Mouse (Mus musculus) CH12.LX (cell line): ENCODE results near the gene Gm20388. TPM values are rescaled to one million over a fixed set of nuclear protein-coding genes. Genes with fewer than 3 reads are reported as not detected.

Source experiments
- DNase-seq: peaks from one replicate; pipeline ENCODE4 v3.0.0-alpha.2; 2013; ENCODE audit errors: extremely low read depth
- H3K27ac ChIP-seq: 2 replicates; pipeline ENCODE4 v1.5.1; 2012; ENCODE audit warnings: low read depth, mild to moderate bottlenecking, control low read depth, moderate library complexity; ENCODE audit not compliant: insufficient read depth
- H3K27me3 ChIP-seq: replicated peaks from 2 replicates; pipeline ENCODE3; 2012; ENCODE audit warnings: inconsistent platforms
- H3K36me3 ChIP-seq, 2 experiments: replicated peaks in 1 of 2; 2 replicates each; pipeline versions ENCODE3 to v1.6.1; 2012; ENCODE audit warnings: inconsistent platforms in 1 of 2, low read length in 1 of 2, mild to moderate bottlenecking in 1 of 2, mixed read lengths in 1 of 2, moderate library complexity in 1 of 2; ENCODE audit not compliant: control insufficient read depth in 1 of 2, insufficient read depth in 1 of 2
- H3K4me1 ChIP-seq, 2 experiments: 2 replicates each; pipeline ENCODE4 v1.6.1; 2012; ENCODE audit warnings: inconsistent platforms in 1 of 2, moderate library complexity in 1 of 2; ENCODE audit not compliant: insufficient read depth in 2 of 2, control insufficient read depth in 1 of 2
- H3K4me2 ChIP-seq: 2 replicates; pipeline ENCODE4 v1.6.1; 2012; ENCODE audit warnings: low read depth, mild to moderate bottlenecking, control low read depth; ENCODE audit not compliant: poor library complexity, insufficient read depth, severe bottlenecking
- H3K4me3 ChIP-seq, 3 experiments: fragments of 150-350 bp in 1 of 3; sonication (generic) in 1 of 3; replicated peaks in 1 of 3; 2 replicates each; pipeline versions ENCODE3 to v1.5.1; 2011 to 2012; ENCODE audit warnings: low read depth in 2 of 3, low read length in 2 of 3, mild to moderate bottlenecking in 2 of 3, moderate library complexity in 2 of 3, control low read depth in 1 of 3, improper control_type of control experiment in 1 of 3, inconsistent platforms in 1 of 3, mixed read lengths in 1 of 3; ENCODE audit not compliant: poor library complexity in 1 of 3
- H3K79me2 ChIP-seq: replicated peaks from 2 replicates; pipeline ENCODE4 v1.6.1; 2012; ENCODE audit warnings: mild to moderate bottlenecking, moderate library complexity; ENCODE audit not compliant: control insufficient read depth, poor library complexity, insufficient read depth, severe bottlenecking; ENCODE audit errors: extremely low read depth
- H3K9ac ChIP-seq: 2 replicates; pipeline ENCODE4 v1.6.1; 2012; ENCODE audit warnings: low read depth, mild to moderate bottlenecking, control low read depth, moderate library complexity; ENCODE audit not compliant: insufficient read depth
- H3K9me3 ChIP-seq: replicated peaks from 2 replicates; pipeline ENCODE3; 2012; ENCODE audit warnings: low read length, inconsistent platforms, mixed read lengths
- CHD2 ChIP-seq: IDR thresholded peaks from 2 replicates; pipeline ENCODE4 v1.6.1; 2011; ENCODE audit warnings: low read length, improper control_type of control experiment
- CTCF ChIP-seq, 2 experiments: IDR thresholded peaks in 1 of 2; conservative IDR thresholded peaks in 1 of 2; 2 replicates each; pipeline ENCODE4 v1.5.1; 2011 to 2012; ENCODE audit warnings: low read depth in 2 of 2, low read length in 2 of 2, improper control_type of control experiment in 1 of 2, inconsistent platforms in 1 of 2, mild to moderate bottlenecking in 1 of 2, moderate library complexity in 1 of 2
- E2F4 ChIP-seq: IDR thresholded peaks from 2 replicates; pipeline ENCODE4 v1.6.1; 2011; ENCODE audit warnings: low read depth, low read length, improper control_type of control experiment; ENCODE audit not compliant: insufficient replicate concordance
- EP300 ChIP-seq: IDR thresholded peaks from 2 replicates; pipeline ENCODE4 v1.6.1; 2011; ENCODE audit warnings: low read length, improper control_type of control experiment
- ETS1 ChIP-seq: conservative IDR thresholded peaks from 2 replicates; pipeline ENCODE4 v1.6.1; 2012; ENCODE audit warnings: low read depth, mild to moderate bottlenecking, inconsistent platforms, low read length, improper control_type of control experiment, moderate library complexity
- GABPA ChIP-seq: IDR thresholded peaks from 2 replicates; pipeline ENCODE4 v1.6.1; 2012; ENCODE audit warnings: low read depth, low read length, improper control_type of control experiment, inconsistent platforms; ENCODE audit not compliant: insufficient replicate concordance
- JUN ChIP-seq: IDR thresholded peaks from 2 replicates; pipeline ENCODE4 v1.6.1; 2011; ENCODE audit warnings: low read depth, mild to moderate bottlenecking, low read length, improper control_type of control experiment, moderate library complexity; ENCODE audit not compliant: insufficient read depth
- KAT2A ChIP-seq: IDR thresholded peaks from 2 replicates; pipeline ENCODE4 v1.6.1; 2012; ENCODE audit warnings: low read length, improper control_type of control experiment, inconsistent platforms; ENCODE audit not compliant: insufficient replicate concordance
- MAFK ChIP-seq: IDR thresholded peaks from 2 replicates; pipeline ENCODE4 v1.6.1; 2011; ENCODE audit warnings: low read length, improper control_type of control experiment; ENCODE audit not compliant: insufficient replicate concordance
- MAZ ChIP-seq: IDR thresholded peaks from 2 replicates; pipeline ENCODE4 v1.6.1; 2012; ENCODE audit warnings: low read depth, mild to moderate bottlenecking, inconsistent platforms, low read length, improper control_type of control experiment, moderate library complexity
- MEF2A ChIP-seq: IDR thresholded peaks from 2 replicates; pipeline ENCODE4 v1.6.1; 2014; ENCODE audit warnings: low read depth, mild to moderate bottlenecking, inconsistent platforms, low read length, improper control_type of control experiment, borderline replicate concordance
- MXI1 ChIP-seq: IDR thresholded peaks from 2 replicates; pipeline ENCODE4 v1.6.1; 2011; ENCODE audit warnings: mild to moderate bottlenecking, low read depth, low read length, improper control_type of control experiment
- MYC ChIP-seq: IDR thresholded peaks from 2 replicates; pipeline ENCODE4 v1.6.1; 2011; ENCODE audit warnings: low read depth, mild to moderate bottlenecking, improper control_type of control experiment, low read length
- NELFE ChIP-seq: IDR thresholded peaks from 2 replicates; pipeline ENCODE4 v1.6.1; 2011; ENCODE audit warnings: low read depth, low read length, improper control_type of control experiment
- NRF1 ChIP-seq: IDR thresholded peaks from 2 replicates; pipeline ENCODE4 v1.6.1; 2014; ENCODE audit warnings: low read depth, mild to moderate bottlenecking, inconsistent platforms, low read length, improper control_type of control experiment, moderate library complexity
- RCOR1 ChIP-seq: conservative IDR thresholded peaks from 2 replicates; pipeline ENCODE4 v1.6.1; 2012; ENCODE audit warnings: low read depth, mild to moderate bottlenecking, inconsistent platforms, low read length, improper control_type of control experiment
- UBTF ChIP-seq: IDR thresholded peaks from 2 replicates; pipeline ENCODE4 v1.6.1; 2012; ENCODE audit warnings: low read depth, mild to moderate bottlenecking, inconsistent platforms, low read length, improper control_type of control experiment, moderate library complexity
- USF2 ChIP-seq: conservative IDR thresholded peaks from 2 replicates; pipeline ENCODE4 v1.6.1; 2011; ENCODE audit warnings: low read depth, low read length, improper control_type of control experiment
- ZMIZ1 ChIP-seq: IDR thresholded peaks from 2 replicates; pipeline ENCODE4 v1.6.1; 2012; ENCODE audit warnings: low read depth, mild to moderate bottlenecking, inconsistent platforms, low read length, improper control_type of control experiment
- dilution Hi-C: fragments of 300-500 bp; cut with MboI; formaldehyde crosslinking; loops from 2 replicates; pipeline ENCODE4 v1.14.3; 2020; ENCODE audit warnings: low sequenced_read_pairs; ENCODE audit not compliant: extremely low pct_unique_long_range_greater_than_20kb, extremely low pct_ligation_motif_present
- in situ Hi-C: fragments of 300-500 bp; cut with MboI; formaldehyde crosslinking; loops from 3 replicates; pipeline ENCODE4 v1.14.3; 2019; ENCODE audit warnings: low sequenced_read_pairs, low pct_ligation_motif_present, low pct_unique_long_range_greater_than_20kb, mixed read lengths
- polyA plus RNA-seq: library from polyadenylated mRNA; unstranded; fragments of >175 nt; gene quantifications from 2 replicates; pipeline ENCODE4 v1.2.1, GENCODE M21; 2012; ENCODE audit warnings: low read depth; ENCODE audit not compliant: insufficient read length
- total RNA-seq, 2 experiments: library from RNA; depleted of rRNA; stranded (reverse); fragments of 300-350 nt in 1 of 2; fragments of >200 nt in 1 of 2; gene quantifications; 2 replicates each; pipeline ENCODE4 v1.2.3; 2012 to 2014

Gene Gm20388
- total and polyA plus RNA-seq, 3 experiments = 14.8 to 26.3 (median 22.2) TPM

DNA sequence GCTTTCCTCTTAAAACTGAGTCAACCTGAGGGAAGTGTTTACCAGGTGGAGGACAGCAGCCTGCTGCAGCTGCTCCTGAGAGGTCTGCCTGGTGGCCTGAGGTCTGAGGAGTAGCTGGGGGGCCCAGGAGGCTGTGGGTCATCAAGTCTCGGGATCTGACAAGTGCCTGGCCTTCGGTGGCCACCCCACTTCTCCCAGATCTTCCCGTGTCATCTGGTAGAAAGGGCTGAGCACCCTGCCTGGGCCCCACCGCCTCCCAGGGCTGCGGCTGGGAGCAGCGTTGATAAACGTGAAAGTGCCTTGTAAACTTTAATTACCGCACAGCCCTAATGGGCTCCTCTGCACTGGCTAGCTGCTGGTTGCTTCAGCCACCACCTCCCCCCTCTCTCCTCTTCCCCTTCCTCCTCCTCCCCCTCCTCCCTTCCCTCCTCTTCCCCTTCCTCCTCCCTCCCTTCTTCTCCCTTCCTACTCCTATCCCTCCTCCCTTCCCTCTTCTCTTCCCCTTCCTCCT lies 1238.0 kb downstream of the Gm20388 start:
- dilution Hi-C loops = no loop called here
- peaks cover 3 to 4% of the 10 kb centered on the region in 2 experiments; a peak in 2 of 4 replicates for H3K4me1 ChIP-seq

DNA sequence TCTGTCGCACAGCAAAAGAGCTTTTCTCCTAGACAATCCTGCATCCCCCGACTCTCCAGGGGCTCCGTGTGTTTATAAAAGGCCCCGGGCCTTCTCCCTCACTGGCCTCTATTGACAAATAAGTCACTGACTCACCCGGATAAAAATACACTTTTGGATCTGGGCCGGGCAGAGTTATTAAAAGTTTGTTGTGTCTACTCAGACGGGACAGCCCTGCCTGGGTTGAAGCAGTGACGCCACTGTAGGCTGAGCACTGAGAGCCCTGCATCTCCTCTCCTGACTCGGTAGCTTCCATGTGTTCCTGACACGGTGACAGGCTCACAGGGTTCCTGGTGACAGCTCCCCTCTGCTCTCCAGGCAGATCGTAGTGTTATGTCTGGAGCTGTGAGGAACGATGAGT lies 1241.8 kb downstream of the Gm20388 start:
- Histone ChIP-seq H3K27me3 (peaks cover 83% of the 10 kb centered on the region), H3K9ac (no peak overlapping the region), H3K27ac (no peak overlapping the region), H3K4me1 (no peaks in the 10 kb centered on the region), H3K9me3 (peaks cover 10% of the 10 kb centered on the region), H3K4me3 (no peak overlapping the region), H3K36me3 (no peaks in the 10 kb centered on the region), H3K4me2 (no peak overlapping the region), H3K79me2 (no peaks in the 10 kb centered on the region)
- TF ChIP-seq MAZ (no peak), NRF1 (no peak), CHD2 (no peak), CTCF (conservative IDR thresholded peaks at IDR 0.05 in 1 of 2, IDR thresholded peaks at IDR 0.05 in 1 of 2; ENCODE audit: low read depth in 2 of 2, low read length in 2 of 2) (no peak), GABPA (no peak), UBTF (no peak), USF2 (no peak), KAT2A (no peak), NELFE (no peak), ETS1 (no peak), JUN (no peak)
- in situ Hi-C loops (no loop called here), dilution Hi-C loops (no loop called here)
- no peak for DNase-seq

More for the DNA sequence above, 1238.0 kb downstream of the Gm20388 start:
- no peak for DNase-seq
- peaks cover 72% of the 10 kb centered on the region for H3K27me3 ChIP-seq
- in situ Hi-C loops = no loop called here
- no peaks in the 10 kb centered on the region for H3K36me3 ChIP-seq
- no peak overlapping the region for H3K4me2 ChIP-seq
- no peak overlapping the region for H3K4me3 ChIP-seq
- H3K79me2 ChIP-seq = no peaks in the 10 kb centered on the region
- no peak overlapping the region for H3K9ac ChIP-seq
- TF ChIP-seq MEF2A (no peak), ZMIZ1 (no peak), MXI1 (no peak), KAT2A (no peak), CTCF (conservative IDR thresholded peaks at IDR 0.05 in 1 of 2, IDR thresholded peaks at IDR 0.05 in 1 of 2; ENCODE audit: low read depth in 2 of 2, low read length in 2 of 2) (no peak), EP300 (no peak), E2F4 (no peak), MYC (no peak), RCOR1 (no peak), UBTF (no peak), MAFK (no peak)
- TF ChIP-seq, all 38 proteins: peak for 0
- Histone ChIP-seq H3K27ac (no peak overlapping the region), H3K9me3 (peaks cover 10% of the 10 kb centered on the region)
